Mouse (Mus musculus) megakaryocyte, embryonic 14.5 days (primary cell): ENCODE results near the gene Txn2.

Experiments used
- FLI1 ChIP-seq: IDR thresholded peaks from 2 replicates; pipeline ENCODE4 v1.6.1; 2012; ENCODE audit warnings: low read length, inconsistent platforms, mixed read lengths
- GATA1 ChIP-seq: IDR thresholded peaks from 3 replicates; pipeline ENCODE4 v1.6.1; 2012; ENCODE audit warnings: mixed read lengths, low read length, inconsistent platforms, borderline replicate concordance

DNA sequence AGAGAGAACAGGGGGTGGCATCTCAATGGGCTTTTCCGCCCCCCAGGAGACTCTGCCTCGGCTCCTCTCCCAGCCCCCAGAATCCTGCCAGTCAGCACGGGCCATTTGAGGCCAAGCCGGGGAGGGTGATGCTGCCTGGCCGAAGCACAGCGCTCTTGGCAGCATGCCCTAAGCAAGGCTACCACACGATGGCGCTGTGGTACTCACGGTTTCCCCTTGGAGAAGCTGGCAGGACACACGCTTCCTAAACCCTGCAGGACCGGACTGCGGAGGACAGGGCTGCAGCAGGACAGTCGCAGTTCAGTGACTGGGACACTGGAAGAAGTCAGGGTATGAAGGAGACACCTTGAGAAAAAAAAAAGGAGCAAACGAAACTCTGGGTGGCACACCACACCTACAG, 5.0 kb upstream of the Txn2 start:
- TF ChIP-seq GATA1 = no peak
- no peak for TF ChIP-seq FLI1
